Mouse (Mus musculus): Measurements from ENCODE around the gene Spata31d1a. TPM values are rescaled to one million over a fixed set of nuclear protein-coding genes. Genes with fewer than 3 reads are reported as not detected.

Spata31d1a gene
- polyA plus RNA-seq, 1 experiment from 2014 or later, result not detected

DNA sequence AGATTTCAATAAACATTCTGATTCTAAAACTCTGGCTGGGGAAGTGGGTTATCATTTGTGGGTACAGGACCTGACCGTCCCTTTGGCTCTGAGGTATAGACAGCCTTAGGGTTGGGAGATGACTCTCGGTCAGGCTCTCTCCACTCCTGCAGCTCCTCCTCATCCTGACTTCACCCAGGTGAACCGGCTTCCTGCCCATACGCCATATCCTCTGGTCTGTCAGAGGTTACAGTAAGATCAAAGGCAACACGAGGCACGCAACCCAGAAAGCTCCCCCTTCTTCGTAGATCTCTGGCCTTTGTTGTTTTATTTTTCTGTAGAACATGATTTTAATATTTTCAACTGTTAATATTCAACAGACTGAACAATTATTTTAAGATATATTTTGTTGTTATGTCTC is 14.3 kb downstream of the Spata31d1a start:
- WGBS, result 73% methylated on average over 7 of the region's 7 CpGs

GRCm38 (mm10) chr13:59694008-59694407 is 16.1 kb downstream of the Spata31d1a start, which contains the start of gene 4921517D22Rik:
4921517D22Rik (minus strand) TSS chr13:59694108.
- no peaks in the 10 kb centered on the region for H3K4me1 ChIP-seq
- no peak for ATAC-seq (replicated peaks; ENCODE audit: low FRiP score)
- 85% methylated on average over 3 of the region's 3 CpGs for WGBS
- H3K27me3 ChIP-seq, result no peaks in the 10 kb centered on the region
- no peak within 1 kb of the TSS for H3K4me2 ChIP-seq
- H3K4me3 ChIP-seq (replicated peaks), result no peak within 1 kb of the TSS
- H3K27ac ChIP-seq, result no peak within 1 kb of the TSS
- no peaks in the 10 kb centered on the region for H3K36me3 ChIP-seq
- H3K9ac ChIP-seq, result no peak within 1 kb of the TSS
- no peaks in the 10 kb centered on the region for H3K9me3 ChIP-seq (replicated peaks)

More for the DNA sequence above, 14.3 kb downstream of the Spata31d1a start:
- Histone ChIP-seq H3K27me3 (no peaks in the 10 kb centered on the region), H3K36me3 (no peaks in the 10 kb centered on the region), H3K27ac (no peak overlapping the region), H3K9ac (no peak overlapping the region), H3K9me3 (replicated peaks) (no peaks in the 10 kb centered on the region), H3K4me1 (no peaks in the 10 kb centered on the region), H3K4me2 (no peak overlapping the region), H3K4me3 (replicated peaks) (no peak overlapping the region)
- ATAC-seq (replicated peaks; ENCODE audit: low FRiP score), result no peak

DNA sequence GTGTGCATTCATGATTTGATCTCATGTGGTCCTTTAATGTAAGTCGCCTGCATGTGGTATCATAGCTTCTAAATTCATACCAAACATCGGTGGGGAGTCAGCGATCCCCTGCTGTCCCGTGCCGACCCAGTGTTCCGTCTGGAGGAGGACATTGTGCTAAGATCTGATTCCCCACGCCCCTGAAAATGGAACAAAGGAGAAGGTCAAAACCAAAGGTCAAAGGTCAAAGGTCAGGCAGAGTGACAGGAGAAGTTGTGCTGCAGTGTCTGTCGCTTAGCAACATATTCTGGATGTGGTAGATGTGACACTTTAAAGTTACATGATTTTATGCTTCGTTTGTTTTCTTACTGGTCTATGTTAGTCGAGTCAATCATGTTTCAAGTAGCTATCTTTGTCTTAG is 18.7 kb downstream of the Spata31d1a start:
- H3K9ac ChIP-seq, result no peak overlapping the region
- no peak overlapping the region for H3K4me3 ChIP-seq (replicated peaks)
- WGBS, result 75% methylated on average over 10 of the region's 10 CpGs
- H3K4me2 ChIP-seq, result no peak overlapping the region
- no peaks in the 10 kb centered on the region for H3K27me3 ChIP-seq
- no peaks in the 10 kb centered on the region for H3K4me1 ChIP-seq
- H3K9me3 ChIP-seq (replicated peaks), result no peaks in the 10 kb centered on the region
- H3K36me3 ChIP-seq, result no peaks in the 10 kb centered on the region
- no peak overlapping the region for H3K27ac ChIP-seq
- no peak for ATAC-seq (replicated peaks; ENCODE audit: low FRiP score)

DNA sequence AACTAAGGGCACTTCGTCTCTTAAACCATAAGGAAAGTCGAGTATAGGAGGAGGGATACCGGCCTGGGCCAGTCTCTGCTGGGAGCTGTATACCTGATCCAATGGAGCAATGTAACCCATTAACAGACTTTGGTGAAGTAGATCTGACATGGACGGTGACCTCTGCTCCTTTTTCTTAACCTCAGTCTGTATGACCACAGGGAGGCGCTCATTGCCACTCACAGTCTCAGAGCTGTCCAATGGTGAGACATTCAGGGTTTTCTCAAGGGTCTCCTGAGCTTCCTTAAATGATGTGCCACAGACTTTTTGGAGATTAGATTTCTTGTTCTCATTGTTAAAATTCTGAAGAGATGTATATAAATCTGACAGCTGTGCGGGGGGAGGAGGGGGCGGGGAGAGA is 19.6 kb downstream of the Spata31d1a start:
- WGBS, result 78% methylated on average over 7 of the region's 7 CpGs
- Histone ChIP-seq H3K27ac (no peak overlapping the region), H3K9me3 (replicated peaks) (no peaks in the 10 kb centered on the region), H3K27me3 (no peaks in the 10 kb centered on the region), H3K4me1 (no peaks in the 10 kb centered on the region), H3K4me3 (replicated peaks) (no peak overlapping the region), H3K4me2 (no peak overlapping the region), H3K9ac (no peak overlapping the region), H3K36me3 (no peaks in the 10 kb centered on the region)
- ATAC-seq (replicated peaks; ENCODE audit: low FRiP score), result no peak

DNA sequence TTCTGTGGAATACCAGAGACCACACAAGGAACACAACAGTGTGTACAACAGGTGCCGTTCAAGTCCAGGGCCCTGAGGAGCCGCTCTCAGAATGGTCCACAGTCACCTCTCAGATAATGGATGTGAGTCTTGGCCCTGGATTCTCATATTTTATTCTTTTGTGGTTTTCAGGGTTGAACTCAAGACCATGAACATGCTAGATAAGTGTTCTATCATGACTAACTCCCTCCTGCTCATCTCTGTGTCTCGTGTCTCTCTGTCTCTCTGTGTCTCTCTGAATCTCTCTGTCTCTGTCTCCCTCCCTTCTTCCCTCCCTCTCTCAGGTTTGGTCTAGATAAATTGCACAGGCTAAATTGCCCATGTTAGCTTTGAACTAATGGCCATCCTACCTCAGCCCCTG is 20.3 kb downstream of the Spata31d1a start:
- Histone ChIP-seq H3K4me3 (replicated peaks) (no peak overlapping the region), H3K9ac (no peak overlapping the region), H3K9me3 (replicated peaks) (no peaks in the 10 kb centered on the region), H3K36me3 (no peaks in the 10 kb centered on the region), H3K4me1 (no peaks in the 10 kb centered on the region), H3K4me2 (no peak overlapping the region), H3K27me3 (no peaks in the 10 kb centered on the region), H3K27ac (no peak overlapping the region)
- WGBS, result 95% methylated on average over 3 of the region's 3 CpGs
- ATAC-seq (replicated peaks; ENCODE audit: low FRiP score), result no peak

DNA sequence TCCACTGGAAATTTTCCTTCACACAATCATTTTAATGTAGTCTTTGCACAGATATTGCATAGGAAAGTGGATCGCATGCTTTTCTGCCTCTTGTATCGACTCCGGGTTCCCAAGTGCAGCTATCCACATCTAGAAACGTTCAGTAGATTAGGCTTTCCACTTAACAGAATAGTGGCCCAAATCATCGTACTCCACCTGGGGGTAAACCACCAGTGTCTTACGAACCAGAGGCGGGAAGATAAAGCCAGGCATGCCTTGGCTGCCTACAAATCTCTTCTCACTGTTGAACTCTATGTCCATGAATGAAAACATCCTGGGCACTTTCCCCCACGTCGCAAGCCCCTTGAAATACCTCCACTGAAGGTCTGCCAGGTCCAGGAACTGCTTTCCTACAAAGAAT is 20.8 kb downstream of the Spata31d1a start:
- Histone ChIP-seq H3K4me3 (replicated peaks) (no peak overlapping the region), H3K9me3 (replicated peaks) (no peaks in the 10 kb centered on the region), H3K4me2 (no peak overlapping the region), H3K36me3 (no peaks in the 10 kb centered on the region), H3K27me3 (no peaks in the 10 kb centered on the region), H3K27ac (no peak overlapping the region), H3K9ac (no peak overlapping the region), H3K4me1 (no peaks in the 10 kb centered on the region)
- ATAC-seq (replicated peaks; ENCODE audit: low FRiP score), result no peak
- 85% methylated on average over 9 of the region's 9 CpGs for WGBS

GRCm38 (mm10) chr13:59688338-59688770 is 21.8 kb downstream of the Spata31d1a start:
- Histone ChIP-seq H3K27ac (no peak overlapping the region), H3K4me3 (replicated peaks) (no peak overlapping the region), H3K27me3 (no peaks in the 10 kb centered on the region), H3K36me3 (no peaks in the 10 kb centered on the region), H3K9me3 (replicated peaks) (no peaks in the 10 kb centered on the region), H3K9ac (no peak overlapping the region), H3K4me2 (no peak overlapping the region), H3K4me1 (no peaks in the 10 kb centered on the region)
- WGBS, result 77% methylated on average over 13 of the region's 13 CpGs
- no peak for ATAC-seq (replicated peaks; ENCODE audit: low FRiP score)

- ATAC-seq (replicated peaks; ENCODE audit: low FRiP score), result no peak
- 88% methylated on average over 3 of the region's 3 CpGs for WGBS
Measured at GRCm38 (mm10) chr13:59685236-59685635, 24.9 kb downstream of the Spata31d1a start.

DNA sequence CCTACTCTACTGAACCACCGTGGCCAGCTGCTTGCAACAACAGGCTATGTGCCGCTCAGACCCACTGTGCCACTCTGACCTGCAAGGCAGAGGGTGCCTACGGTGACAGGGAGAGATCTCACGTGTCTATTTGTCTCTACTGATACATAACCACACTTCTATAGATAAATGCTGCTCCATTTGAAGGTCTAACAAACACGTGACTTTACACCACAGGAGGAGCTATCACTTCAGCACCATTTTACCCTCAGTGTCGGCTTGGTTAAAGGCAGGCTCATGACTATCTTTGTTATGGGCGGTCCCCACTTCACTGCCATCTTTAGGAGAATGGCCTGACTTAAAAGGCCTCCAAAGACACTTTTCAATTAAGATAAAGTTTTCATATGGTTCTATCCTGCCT is 27.5 kb downstream of the Spata31d1a start:
- Histone ChIP-seq H3K27me3 (no peaks in the 10 kb centered on the region), H3K4me1 (no peaks in the 10 kb centered on the region), H3K4me3 (replicated peaks) (no peak overlapping the region), H3K36me3 (no peaks in the 10 kb centered on the region), H3K4me2 (no peak overlapping the region), H3K9me3 (replicated peaks) (no peaks in the 10 kb centered on the region), H3K27ac (no peak overlapping the region), H3K9ac (no peak overlapping the region)
- ATAC-seq (replicated peaks; ENCODE audit: low FRiP score), result no peak
- WGBS, result 30% methylated on average over 7 of the region's 7 CpGs

More at GRCm38 (mm10) chr13:59685236-59685635, 24.9 kb downstream of the Spata31d1a start:
- Histone ChIP-seq H3K27ac (no peak overlapping the region), H3K4me3 (replicated peaks) (no peak overlapping the region), H3K9me3 (replicated peaks) (no peaks in the 10 kb centered on the region), H3K36me3 (no peaks in the 10 kb centered on the region), H3K27me3 (no peaks in the 10 kb centered on the region), H3K9ac (no peak overlapping the region), H3K4me2 (no peak overlapping the region), H3K4me1 (no peaks in the 10 kb centered on the region)

DNA sequence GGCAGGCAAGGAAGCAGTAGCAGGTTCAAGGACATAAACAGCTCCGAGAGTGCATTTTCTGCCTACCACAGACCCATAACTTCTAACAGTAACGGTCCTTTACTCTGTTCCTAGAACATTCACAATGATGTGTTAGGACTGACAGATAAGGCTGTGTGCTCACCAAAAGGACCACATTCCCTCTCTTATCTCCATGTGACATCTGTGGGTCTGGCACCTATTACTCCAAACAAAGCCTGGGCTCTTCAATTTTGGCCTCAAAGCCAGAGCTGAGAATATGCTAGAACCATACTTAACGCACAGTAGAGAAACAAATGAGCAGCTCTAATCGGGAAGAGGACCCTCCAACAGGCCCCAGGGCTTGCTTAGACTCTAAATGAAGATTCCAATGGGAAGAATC is 30.2 kb downstream of the Spata31d1a start:
- H3K27me3 ChIP-seq, result no peaks in the 10 kb centered on the region
- no peaks in the 10 kb centered on the region for H3K36me3 ChIP-seq
- H3K4me1 ChIP-seq, result peaks cover 6% of the 10 kb centered on the region
- H3K4me3 ChIP-seq (replicated peaks), result no peak overlapping the region
- H3K27ac ChIP-seq, result no peak overlapping the region
- 69% methylated on average over 4 of the region's 4 CpGs for WGBS
- no peaks in the 10 kb centered on the region for H3K9me3 ChIP-seq (replicated peaks)
- ATAC-seq (replicated peaks; ENCODE audit: low FRiP score), result no peak
- H3K4me2 ChIP-seq, result no peak overlapping the region
- no peak overlapping the region for H3K9ac ChIP-seq

- H3K4me2 ChIP-seq, result no peak overlapping the region
- no peaks in the 10 kb centered on the region for H3K27me3 ChIP-seq
- no peaks in the 10 kb centered on the region for H3K36me3 ChIP-seq
- no peak overlapping the region for H3K27ac ChIP-seq
- no peak for ATAC-seq (replicated peaks; ENCODE audit: low FRiP score)
- no peaks in the 10 kb centered on the region for H3K9me3 ChIP-seq (replicated peaks)
- H3K9ac ChIP-seq, result no peak overlapping the region
- H3K4me1 ChIP-seq, result peaks cover 11% of the 10 kb centered on the region
- no peak overlapping the region for H3K4me3 ChIP-seq (replicated peaks)
- WGBS, result 39% methylated on average over 4 of the region's 4 CpGs
Measured at GRCm38 (mm10) chr13:59679306-59679705, 30.8 kb downstream of the Spata31d1a start.

DNA sequence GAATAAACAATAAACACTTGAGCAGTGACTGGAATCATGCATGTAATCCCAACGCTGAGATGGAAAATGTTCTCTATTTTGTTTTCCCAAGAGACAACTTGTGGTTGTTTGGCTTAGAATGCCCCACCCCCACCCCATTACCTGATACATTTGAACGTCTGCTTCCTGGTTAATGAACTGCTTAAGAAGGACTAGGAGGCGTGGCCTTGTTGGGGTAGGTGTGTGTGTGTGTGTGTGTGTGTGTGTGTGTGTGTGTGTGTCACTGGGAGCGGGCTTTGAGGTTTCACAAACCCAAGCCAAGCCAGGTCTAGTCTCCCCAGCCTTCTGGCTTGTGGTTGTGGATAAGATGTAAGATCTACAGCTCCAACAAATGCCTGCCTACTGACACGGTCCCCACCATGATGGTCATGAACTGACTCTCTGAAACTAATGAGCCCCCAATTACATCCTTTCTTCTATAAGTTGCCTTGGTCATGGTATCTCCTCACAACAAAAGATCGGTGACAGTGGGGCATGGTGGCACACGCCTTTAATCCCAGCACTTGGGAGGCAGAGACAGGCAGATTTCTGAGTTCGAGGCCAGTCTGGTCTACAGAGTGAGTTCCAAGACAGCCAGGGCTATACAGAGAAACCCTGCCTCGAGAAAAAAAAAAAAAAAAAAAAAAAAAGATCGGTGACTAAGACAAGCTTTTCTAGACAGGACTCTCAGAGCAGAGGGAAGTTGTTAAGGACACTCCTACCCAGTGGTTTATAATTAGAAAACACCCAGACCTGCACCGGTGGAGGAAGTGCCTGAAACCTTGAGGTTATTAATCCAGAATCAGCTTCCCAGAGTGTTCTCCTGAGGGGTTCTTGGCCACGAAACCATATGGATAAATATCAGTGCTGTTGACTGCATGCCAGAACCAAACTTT is 33.6 kb downstream of the Spata31d1a start:
- no peaks in the 10 kb centered on the region for H3K9me3 ChIP-seq (replicated peaks)
- H3K27ac ChIP-seq, result no peak overlapping the region
- H3K36me3 ChIP-seq, result no peaks in the 10 kb centered on the region
- H3K4me1 ChIP-seq, result peaks cover 21% of the 10 kb centered on the region
- no peak overlapping the region for H3K9ac ChIP-seq
- ATAC-seq (replicated peaks; ENCODE audit: low FRiP score), result no peak
- WGBS, result 70% methylated on average over 12 of the region's 12 CpGs
- no peaks in the 10 kb centered on the region for H3K27me3 ChIP-seq
- no peak overlapping the region for H3K4me2 ChIP-seq
- H3K4me3 ChIP-seq (replicated peaks), result no peak overlapping the region
